Mouse (Mus musculus): ENCODE measurements around the gene Wdfy4. TPM values are rescaled to one million over a fixed set of nuclear protein-coding genes. Genes with fewer than 3 reads are reported as not detected.

Gene Wdfy4
- polyA plus RNA-seq, 1 experiment from 2014 or later, result 1.2 TPM

DNA sequence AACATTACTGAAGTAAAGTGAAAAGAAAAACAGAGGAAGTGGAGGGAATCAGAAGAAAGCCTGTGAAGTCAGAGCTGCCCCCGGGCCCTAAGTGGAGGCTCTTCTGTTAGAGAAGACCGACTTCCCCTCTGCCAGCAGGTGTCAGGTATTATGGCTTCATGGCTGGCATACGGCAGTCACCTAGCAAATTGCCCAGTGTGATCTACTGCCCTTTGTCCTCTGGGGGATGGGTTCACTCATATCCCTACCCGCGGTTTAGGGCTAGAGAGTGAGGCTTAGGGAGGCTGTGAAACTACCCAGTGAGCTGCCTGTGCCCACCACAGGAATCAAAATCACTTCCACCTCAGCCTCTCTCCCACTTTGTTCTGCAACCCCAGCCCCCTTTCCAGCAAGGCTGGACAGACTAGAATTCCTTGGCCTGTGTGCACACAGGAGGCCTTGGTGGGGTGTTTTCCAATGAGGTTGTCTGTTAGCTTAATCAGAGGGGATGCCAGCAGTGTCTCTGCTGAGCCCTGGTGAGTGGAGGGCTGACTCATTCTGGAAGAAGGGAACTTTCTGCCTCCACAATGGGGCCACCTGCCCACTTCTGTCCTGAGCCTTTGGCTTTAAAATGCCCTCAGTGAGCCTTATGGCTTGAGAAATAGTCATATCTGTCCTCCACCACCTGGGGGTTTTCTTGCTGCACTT is 27.1 kb upstream of the Wdfy4 start:
- Histone ChIP-seq H3K27me3 (peaks cover 19% of the 10 kb centered on the region), H3K4me1 (replicated peaks) (peaks cover 16% of the 10 kb centered on the region), H3K4me3 (replicated peaks) (no peak overlapping the region), H3K36me3 (replicated peaks) (no peaks in the 10 kb centered on the region), H3K9me3 (replicated peaks) (no peaks in the 10 kb centered on the region), H3K9ac (no peak overlapping the region), H3K4me2 (no peak overlapping the region), H3K27ac (replicated peaks) (no peak overlapping the region)
- WGBS (ENCODE audit: insufficient replicate concordance), result 44% methylated on average over 5 of the region's 5 CpGs
- ATAC-seq (ENCODE audit: insufficient read depth), result no peak

DNA sequence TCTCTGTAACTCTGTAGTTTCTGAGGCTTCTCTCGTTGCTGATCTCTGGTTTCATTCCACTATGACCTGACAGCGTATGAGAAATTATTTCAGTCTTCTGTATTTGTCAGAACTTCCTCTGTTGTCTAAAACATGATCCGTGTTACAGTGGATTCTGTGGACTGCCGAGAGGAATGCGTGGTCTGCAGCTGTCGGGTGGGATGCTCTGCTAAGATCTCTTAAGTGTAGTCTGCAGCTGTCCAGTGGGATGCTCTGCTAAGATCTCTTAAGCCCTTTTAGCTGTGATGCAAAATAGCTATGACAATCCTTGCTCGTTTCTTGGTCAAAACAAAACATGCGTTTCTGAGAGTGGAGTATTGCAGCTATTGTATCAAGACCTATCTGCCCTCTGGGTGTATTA is 25.5 kb upstream of the Wdfy4 start:
- WGBS (ENCODE audit: insufficient replicate concordance), result 59% methylated on average over 8 of the region's 8 CpGs
- no peaks in the 10 kb centered on the region for H3K9me3 ChIP-seq (replicated peaks)
- no peak for ATAC-seq (ENCODE audit: insufficient read depth)

DNA sequence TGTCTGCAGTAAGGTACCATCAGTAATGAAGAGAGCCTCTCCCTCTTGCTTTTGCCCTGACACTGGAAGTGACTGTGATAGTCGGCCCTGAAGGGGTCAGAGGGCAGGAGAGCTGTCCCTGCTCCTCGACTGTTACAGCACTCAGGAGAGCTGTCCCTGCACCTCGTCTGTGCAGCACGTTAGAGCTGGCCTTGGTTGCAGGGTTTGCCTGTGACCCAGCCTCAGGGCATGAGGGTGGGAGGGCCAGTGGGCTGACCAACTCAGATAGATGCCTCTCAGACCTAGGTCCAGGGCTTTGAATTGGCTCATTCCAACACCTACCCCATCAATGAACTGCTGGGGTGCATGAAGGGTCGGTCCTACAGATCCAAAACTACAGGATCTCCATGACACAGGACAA is 23.0 kb upstream of the Wdfy4 start:
- ATAC-seq (ENCODE audit: insufficient read depth), result no peak
- 31% methylated on average over 5 of the region's 5 CpGs for WGBS (ENCODE audit: insufficient replicate concordance)
- H3K4me1 ChIP-seq (replicated peaks), result no peaks in the 10 kb centered on the region

More for the DNA sequence above, 25.5 kb upstream of the Wdfy4 start:
- Histone ChIP-seq H3K4me3 (replicated peaks) (no peak overlapping the region), H3K27me3 (peaks cover 14% of the 10 kb centered on the region), H3K4me2 (no peak overlapping the region), H3K36me3 (replicated peaks) (no peaks in the 10 kb centered on the region), H3K27ac (replicated peaks) (no peak overlapping the region), H3K4me1 (replicated peaks) (peaks cover 16% of the 10 kb centered on the region), H3K9ac (no peak overlapping the region)

DNA sequence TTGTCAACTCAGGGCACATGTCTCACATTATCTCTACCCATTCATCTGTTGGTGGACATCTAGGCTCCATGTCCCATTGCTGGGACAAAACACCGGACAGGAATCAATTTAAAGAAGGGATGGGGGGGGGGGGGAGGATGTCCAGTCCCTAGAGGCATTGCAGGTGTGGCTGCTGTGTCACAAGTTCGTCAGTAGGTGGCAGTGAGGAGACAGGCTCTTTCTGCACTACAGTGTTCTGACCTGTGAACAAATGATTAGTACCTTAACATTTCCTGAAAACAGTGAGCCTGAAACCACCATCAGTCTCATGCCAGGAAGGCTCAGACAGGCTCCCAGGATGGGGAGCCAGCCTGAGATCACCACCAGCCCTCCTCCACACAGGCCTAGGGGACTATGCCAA is 21.7 kb upstream of the Wdfy4 start:
- Histone ChIP-seq H3K4me2 (no peak overlapping the region), H3K9ac (no peak overlapping the region), H3K36me3 (replicated peaks) (no peaks in the 10 kb centered on the region), H3K9me3 (replicated peaks) (no peaks in the 10 kb centered on the region), H3K4me1 (replicated peaks) (no peaks in the 10 kb centered on the region), H3K27me3 (no peaks in the 10 kb centered on the region), H3K27ac (replicated peaks) (no peak overlapping the region), H3K4me3 (replicated peaks) (no peak overlapping the region)
- 9% methylated on average over 2 of the region's 2 CpGs for WGBS (ENCODE audit: insufficient replicate concordance)
- ATAC-seq (ENCODE audit: insufficient read depth), result no peak

More for the DNA sequence above, 23.0 kb upstream of the Wdfy4 start:
- Histone ChIP-seq H3K9ac (no peak overlapping the region), H3K4me3 (replicated peaks) (no peak overlapping the region), H3K4me2 (no peak overlapping the region), H3K27ac (replicated peaks) (no peak overlapping the region), H3K36me3 (replicated peaks) (no peaks in the 10 kb centered on the region), H3K9me3 (replicated peaks) (no peaks in the 10 kb centered on the region), H3K27me3 (no peaks in the 10 kb centered on the region)

DNA sequence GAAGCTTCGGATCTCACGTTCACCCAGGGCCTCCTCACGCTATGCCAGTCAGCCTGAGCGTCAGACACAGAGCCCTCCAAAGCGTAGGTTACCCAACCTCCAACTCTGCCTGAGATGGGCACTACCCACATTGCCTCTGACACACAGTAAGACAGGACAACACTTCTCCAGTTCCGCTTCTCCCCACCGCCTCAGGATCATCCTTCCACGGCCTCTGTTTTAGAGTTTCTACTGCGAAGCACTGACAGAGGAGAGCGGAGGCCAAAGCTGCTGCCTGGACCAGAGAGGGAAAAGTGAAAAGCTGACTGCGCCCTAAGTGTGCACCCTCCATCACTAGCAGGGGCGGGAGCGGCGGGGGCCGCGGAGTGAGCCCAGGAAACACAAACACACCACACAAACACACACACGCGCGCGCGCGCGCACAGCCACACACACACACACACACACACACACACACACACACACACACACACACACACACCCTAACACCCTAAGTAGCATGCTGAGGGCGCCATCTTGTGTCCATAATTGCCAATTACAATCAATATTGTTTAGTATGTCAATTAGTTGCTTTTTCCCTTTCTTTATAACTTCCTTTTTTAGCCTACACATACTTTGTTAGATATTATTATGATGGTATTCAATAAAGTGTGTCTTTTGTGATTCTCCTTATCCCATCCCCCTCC is 20.1 kb upstream of the Wdfy4 start:
- WGBS (ENCODE audit: insufficient replicate concordance), result 33% methylated on average over 20 of the region's 24 CpGs
- ATAC-seq (ENCODE audit: insufficient read depth), result no peak
- no peaks in the 10 kb centered on the region for H3K9me3 ChIP-seq (replicated peaks)
- H3K36me3 ChIP-seq (replicated peaks), result no peaks in the 10 kb centered on the region
- no peak overlapping the region for H3K4me3 ChIP-seq (replicated peaks)
- peak overlapping the region; percentile 15 for H3K4me2 ChIP-seq
- no peaks in the 10 kb centered on the region for H3K27me3 ChIP-seq
- no peaks in the 10 kb centered on the region for H3K4me1 ChIP-seq (replicated peaks)
- H3K9ac ChIP-seq, result no peak overlapping the region
- H3K27ac ChIP-seq (replicated peaks), result no peak overlapping the region

DNA sequence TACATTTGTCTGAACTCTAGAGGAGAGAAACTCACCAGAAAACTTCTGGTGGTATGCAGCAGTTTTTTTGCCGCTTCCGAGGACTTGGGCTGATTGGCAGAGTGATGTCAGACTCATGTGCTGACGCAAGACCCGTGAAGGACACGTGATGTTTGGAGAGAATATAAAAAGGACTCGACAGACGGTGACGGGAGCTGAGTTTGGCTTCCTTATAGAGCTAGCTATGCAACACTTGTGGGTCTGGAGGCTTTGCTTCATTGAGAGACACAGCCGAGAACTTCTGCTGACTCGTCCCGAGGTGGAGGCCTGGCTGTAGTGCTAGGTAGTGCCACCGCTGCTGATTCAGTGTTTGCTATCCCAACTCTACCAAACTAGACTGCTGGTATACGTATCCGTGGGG is 18.5 kb upstream of the Wdfy4 start:
- H3K4me1 ChIP-seq (replicated peaks), result no peaks in the 10 kb centered on the region
- no peak overlapping the region for H3K27ac ChIP-seq (replicated peaks)
- ATAC-seq (ENCODE audit: insufficient read depth), result no peak
- no peaks in the 10 kb centered on the region for H3K27me3 ChIP-seq
- no peaks in the 10 kb centered on the region for H3K36me3 ChIP-seq (replicated peaks)
- no peak overlapping the region for H3K4me3 ChIP-seq (replicated peaks)
- WGBS (ENCODE audit: insufficient replicate concordance), result 51% methylated on average over 14 of the region's 14 CpGs
- H3K9me3 ChIP-seq (replicated peaks), result no peaks in the 10 kb centered on the region
- H3K9ac ChIP-seq, result no peak overlapping the region
- H3K4me2 ChIP-seq, result no peak overlapping the region

DNA sequence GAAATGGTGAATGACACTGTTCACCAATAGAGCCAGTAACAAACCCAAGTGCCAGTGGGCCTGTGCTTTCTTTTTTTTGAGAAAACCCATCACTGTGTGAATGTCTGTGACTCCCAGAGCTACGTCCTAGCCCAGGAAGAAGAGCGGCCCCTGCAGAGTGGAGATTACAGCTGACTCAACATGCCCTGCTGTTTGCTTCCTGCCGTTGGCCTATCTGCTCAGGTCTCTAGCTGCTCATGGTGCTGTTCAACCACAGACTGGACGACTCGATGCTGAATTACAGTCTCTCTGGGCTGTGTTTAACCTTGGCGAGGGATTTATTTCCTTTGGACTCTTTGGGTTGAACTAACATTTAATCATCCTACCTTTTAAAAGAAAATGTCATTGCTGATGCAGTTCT is 17.6 kb upstream of the Wdfy4 start:
- no peak overlapping the region for H3K4me3 ChIP-seq (replicated peaks)
- no peaks in the 10 kb centered on the region for H3K27me3 ChIP-seq
- 23% methylated on average over 6 of the region's 6 CpGs for WGBS (ENCODE audit: insufficient replicate concordance)
- no peak overlapping the region for H3K9ac ChIP-seq
- no peak overlapping the region for H3K4me2 ChIP-seq
- no peak for ATAC-seq (ENCODE audit: insufficient read depth)
- H3K36me3 ChIP-seq (replicated peaks), result no peaks in the 10 kb centered on the region
- H3K9me3 ChIP-seq (replicated peaks), result no peaks in the 10 kb centered on the region
- no peak overlapping the region for H3K27ac ChIP-seq (replicated peaks)
- no peaks in the 10 kb centered on the region for H3K4me1 ChIP-seq (replicated peaks)

DNA sequence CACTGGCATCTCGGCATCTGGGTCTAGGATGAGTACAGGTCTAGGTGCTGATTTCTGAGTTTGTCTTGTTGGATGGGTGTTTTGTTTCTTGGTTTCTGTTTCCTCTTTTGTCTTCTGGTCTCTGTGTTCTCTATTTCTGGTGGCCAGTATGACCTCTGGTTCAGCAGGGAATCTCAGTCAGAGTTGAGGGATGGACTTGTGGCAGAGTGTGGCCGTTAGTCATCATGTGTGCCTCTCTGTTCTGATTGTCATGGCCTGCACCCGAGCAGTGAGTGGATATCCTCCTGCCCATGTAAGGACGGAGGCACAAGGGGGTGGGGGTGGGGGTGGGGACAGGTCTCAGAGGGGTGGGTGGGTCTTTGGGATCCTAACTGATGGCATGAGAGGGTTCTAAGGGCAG is 16.9 kb upstream of the Wdfy4 start:
- no peaks in the 10 kb centered on the region for H3K4me1 ChIP-seq (replicated peaks)
- no peak for ATAC-seq (ENCODE audit: insufficient read depth)
- no peak overlapping the region for H3K9ac ChIP-seq
- H3K27me3 ChIP-seq, result no peaks in the 10 kb centered on the region
- no peak overlapping the region for H3K4me2 ChIP-seq
- no peak overlapping the region for H3K4me3 ChIP-seq (replicated peaks)
- WGBS (ENCODE audit: insufficient replicate concordance), result 52% methylated on average over 4 of the region's 4 CpGs
- H3K9me3 ChIP-seq (replicated peaks), result no peaks in the 10 kb centered on the region
- H3K36me3 ChIP-seq (replicated peaks), result no peaks in the 10 kb centered on the region
- H3K27ac ChIP-seq (replicated peaks), result no peak overlapping the region

DNA sequence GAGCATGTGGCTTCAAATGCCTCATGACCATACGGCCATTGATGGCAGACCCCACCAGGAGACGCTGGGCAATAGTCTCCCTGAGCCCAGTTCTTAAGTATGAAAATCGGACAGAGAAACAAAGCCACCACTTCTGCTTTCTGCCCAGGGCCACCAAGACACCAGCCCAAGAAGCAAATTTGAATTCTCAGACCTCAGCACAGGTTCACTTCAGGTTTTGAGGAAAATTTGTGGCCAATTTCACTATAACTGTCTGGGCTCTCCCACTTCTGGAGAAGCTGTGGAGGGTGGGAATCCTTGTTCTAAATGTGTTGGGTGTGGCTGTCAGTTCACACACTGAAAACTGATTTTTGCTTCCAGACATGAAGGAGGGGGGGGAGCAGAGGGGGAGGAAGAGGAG is 8.9 kb upstream of the Wdfy4 start:
- Histone ChIP-seq H3K27me3 (no peaks in the 10 kb centered on the region), H3K4me2 (no peak overlapping the region; the same call in 1 of the 2 replicates), H3K9ac (no peak overlapping the region), H3K27ac (replicated peaks) (peak overlapping the region; percentile 57; the same call in 1 of the 2 replicates), H3K4me1 (replicated peaks) (no peaks in the 10 kb centered on the region), H3K9me3 (replicated peaks) (no peaks in the 10 kb centered on the region), H3K36me3 (replicated peaks) (no peaks in the 10 kb centered on the region), H3K4me3 (replicated peaks) (no peak overlapping the region)
- ATAC-seq (ENCODE audit: insufficient read depth), result no peak
- WGBS (ENCODE audit: insufficient replicate concordance), result 16% methylated on average over 3 of the region's 3 CpGs

DNA sequence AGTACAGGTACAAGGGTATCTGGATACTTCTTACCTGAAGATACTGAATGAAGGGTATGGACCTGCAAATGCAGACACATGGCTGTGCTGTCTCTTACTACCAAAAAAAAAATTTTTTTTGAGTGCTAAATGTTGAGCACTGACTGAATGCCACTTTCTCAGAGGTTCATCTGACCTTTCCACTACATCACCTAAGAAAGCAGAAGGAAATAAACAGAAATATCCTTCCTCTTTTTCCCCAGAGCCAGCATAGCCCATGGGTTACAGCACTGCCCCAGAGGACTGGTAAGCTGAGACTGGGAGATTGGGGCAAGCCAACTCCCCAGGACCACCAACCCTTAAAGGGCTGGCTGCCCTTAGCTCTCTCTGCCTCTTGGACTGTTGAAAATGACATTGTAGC is 8.5 kb upstream of the Wdfy4 start:
- no peaks in the 10 kb centered on the region for H3K4me1 ChIP-seq (replicated peaks)
- no peak for ATAC-seq (ENCODE audit: insufficient read depth)
- H3K36me3 ChIP-seq (replicated peaks), result no peaks in the 10 kb centered on the region
- H3K9me3 ChIP-seq (replicated peaks), result no peaks in the 10 kb centered on the region
- H3K27me3 ChIP-seq, result no peaks in the 10 kb centered on the region
- no peak overlapping the region; the same call in 1 of the 2 replicates for H3K4me2 ChIP-seq
- H3K9ac ChIP-seq, result no peak overlapping the region
- H3K27ac ChIP-seq (replicated peaks), result peak overlapping the region; percentile 57; the same call in 1 of the 2 replicates
- no peak overlapping the region for H3K4me3 ChIP-seq (replicated peaks)

DNA sequence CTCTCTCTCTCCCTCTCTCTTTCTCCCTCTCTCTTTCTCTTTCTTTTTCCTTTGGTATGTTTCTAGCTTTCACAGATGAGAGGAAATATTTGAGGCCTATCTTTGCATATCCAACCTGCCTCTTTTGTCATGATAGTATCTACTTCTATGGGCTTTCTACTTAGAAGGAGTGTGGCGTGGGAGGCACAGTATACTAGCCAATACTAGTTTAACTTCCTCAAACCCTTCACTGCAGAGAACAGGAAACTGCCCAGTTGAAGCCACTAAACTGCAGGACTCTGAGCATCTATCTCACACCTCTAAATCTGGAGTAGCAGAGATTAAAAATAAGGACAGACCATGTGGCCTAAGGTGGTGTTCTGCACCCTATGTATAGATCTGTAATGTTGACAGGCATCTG is 5.3 kb upstream of the Wdfy4 start:
- Histone ChIP-seq H3K9ac (no peak overlapping the region), H3K27ac (replicated peaks) (no peak overlapping the region), H3K4me3 (replicated peaks) (no peak overlapping the region), H3K36me3 (replicated peaks) (no peaks in the 10 kb centered on the region), H3K4me1 (replicated peaks) (no peaks in the 10 kb centered on the region), H3K9me3 (replicated peaks) (no peaks in the 10 kb centered on the region), H3K27me3 (no peaks in the 10 kb centered on the region), H3K4me2 (no peak overlapping the region)
- ATAC-seq (ENCODE audit: insufficient read depth), result no peak
- 15% methylated on average over 1 of the region's 1 CpGs for WGBS (ENCODE audit: insufficient replicate concordance)
